Mouse (Mus musculus): ENCODE data around the gene Dzip3.

GRCm38 (mm10) chr16:48923724-48924123 lies 70.2 kb downstream of the Dzip3 start:
- TF ChIP-seq CTCF (IDR thresholded peaks at IDR 0.05; ENCODE audit: control insufficient read depth, insufficient read depth, insufficient read length) (no peak), CEBPB (IDR thresholded peaks at IDR 0.05; ENCODE audit: low read depth) (no peak), MAX (IDR thresholded peaks at IDR 0.05) (no peak), USF1 (IDR thresholded peaks at IDR 0.05; ENCODE audit: low read depth) (no peak), MYOD1 (IDR thresholded peaks at IDR 0.05; ENCODE audit: control insufficient read depth, insufficient read length, low read depth) (no peak), FOSL1 (IDR thresholded peaks at IDR 0.05; ENCODE audit: insufficient read depth, low read length, poor library complexity, severe bottlenecking) (no peak), MYOG (IDR thresholded peaks at IDR 0.05; ENCODE audit: control insufficient read depth, extremely low read depth, insufficient read length) (no peak)

Measured in C2C12 (cell line).